Mouse (Mus musculus) heart, embryonic 12.5 days (tissue): ENCODE measurements around the gene Ubald1. TPM values are rescaled to one million over a fixed set of nuclear protein-coding genes. Genes with fewer than 3 reads are reported as not detected.

ENCODE experiments used
- ATAC-seq: fragments of 200-750 bp; cut with Nextera tagmentation; 2 replicates; pipeline ENCODE4 v1.8.0; 2017; ENCODE audit warnings: moderate TSS enrichment, moderate library complexity; ENCODE audit not compliant: insufficient number of reproducible peaks, low FRiP score
- H3K27ac ChIP-seq: fragments of 300-500 bp; sonication (generic); 2 replicates; pipeline ENCODE4 v1.5.1; 2016; ENCODE audit warnings: mild to moderate bottlenecking, moderate library complexity; ENCODE audit not compliant: poor library complexity, severe bottlenecking
- H3K27me3 ChIP-seq: fragments of 300-500 bp; sonication (generic); replicated peaks from 2 replicates; pipeline ENCODE4 v1.6.1; 2016; ENCODE audit warnings: mild to moderate bottlenecking, moderate library complexity
- H3K36me3 ChIP-seq: fragments of 300-500 bp; sonication (generic); 2 replicates; pipeline ENCODE4 v1.6.1; 2016; ENCODE audit warnings: mild to moderate bottlenecking, moderate library complexity
- H3K4me1 ChIP-seq: fragments of 300-500 bp; sonication (generic); replicated peaks from 2 replicates; pipeline ENCODE4 v1.6.1; 2016; ENCODE audit warnings: mild to moderate bottlenecking
- H3K4me2 ChIP-seq: fragments of 300-500 bp; sonication (generic); 2 replicates; pipeline ENCODE4 v1.6.1; 2016; ENCODE audit warnings: mild to moderate bottlenecking, moderate library complexity
- H3K4me3 ChIP-seq: fragments of 300-500 bp; sonication (generic); 2 replicates; pipeline ENCODE4 v1.5.1; 2016; ENCODE audit warnings: mild to moderate bottlenecking
- H3K9ac ChIP-seq: fragments of 300-500 bp; sonication (generic); 2 replicates; pipeline ENCODE4 v1.6.1; 2016; ENCODE audit warnings: mild to moderate bottlenecking, moderate library complexity
- H3K9me3 ChIP-seq: fragments of 300-500 bp; sonication (generic); replicated peaks from 2 replicates; pipeline ENCODE4 v1.6.1; 2016; ENCODE audit warnings: mild to moderate bottlenecking, moderate library complexity
- WGBS: fragments of 180-500 bp; shearing (Covaris S2); methylation state at CpG from one replicate; pipeline ENCODE4 v1.1.7; 2016; 5-methylcytosine and 5-hydroxymethylcytosine counted together
- polyA plus RNA-seq: library from polyadenylated mRNA; unstranded; fragments of >200 nt; fragmentation: Nextera tagmentation; extraction: Ambion mirVana; gene quantifications from 2 replicates; pipeline ENCODE4 v1.2.1, GENCODE M21; 2016

The Ubald1 gene
- polyA plus RNA-seq, 1 experiment from 2014 or later: 26.8 TPM

DNA sequence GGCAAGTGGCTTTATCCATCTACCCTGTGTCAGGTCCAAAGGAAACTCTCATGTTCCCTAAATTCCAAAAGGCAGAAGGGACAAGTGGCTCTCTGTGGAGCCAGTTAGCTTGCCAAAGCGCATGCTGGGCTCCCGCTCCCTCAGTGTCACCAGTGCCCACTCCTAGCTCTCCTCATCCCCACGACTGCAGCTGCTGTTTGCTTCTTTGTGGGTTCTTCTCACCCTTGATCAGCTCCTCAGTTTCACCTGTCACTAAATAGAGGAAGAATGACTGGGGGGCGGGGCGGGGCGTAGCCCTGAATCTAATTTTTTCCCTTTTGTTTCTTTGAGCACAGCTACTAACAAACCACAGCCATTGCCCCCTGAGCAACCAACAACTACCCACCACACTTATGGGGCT lies 18.8 kb upstream of the Ubald1 start:
- H3K9me3 ChIP-seq: no peaks in the 10 kb centered on the region

DNA sequence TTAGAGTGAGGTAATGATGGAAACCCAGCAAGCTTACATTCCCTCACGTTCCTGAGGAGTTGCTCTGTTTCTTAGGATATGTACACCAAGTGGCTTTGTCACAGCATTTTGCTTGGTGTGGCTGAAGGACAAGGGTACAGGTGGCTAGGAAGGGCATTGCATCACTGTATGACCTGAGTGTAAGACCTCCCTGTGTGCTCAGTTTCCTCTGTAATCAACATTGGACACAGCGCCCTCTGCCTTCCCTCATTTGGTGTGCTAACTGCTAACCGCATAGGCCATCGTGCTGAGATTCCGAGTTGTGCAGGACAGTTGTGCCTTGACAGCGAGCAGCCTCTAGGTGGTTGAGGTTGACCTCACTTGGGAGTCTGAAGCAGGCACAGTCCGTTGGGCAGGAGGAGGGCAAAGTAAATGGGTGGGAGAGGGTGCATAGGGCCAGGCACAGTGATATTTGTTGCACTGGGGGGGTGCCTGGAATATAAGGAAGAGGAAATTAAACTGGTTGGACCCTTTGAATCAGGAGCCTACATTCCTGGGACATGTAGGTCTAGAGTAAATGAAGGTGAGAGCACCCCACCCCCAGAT lies 17.1 kb upstream of the Ubald1 start:
- no peaks in the 10 kb centered on the region for H3K9me3 ChIP-seq
- H3K27ac ChIP-seq: peak overlapping the region; percentile 86
- H3K4me1 ChIP-seq: peaks cover 54% of the 10 kb centered on the region
- no peak overlapping the region for H3K4me3 ChIP-seq
- 56% methylated on average over 7 of the region's 7 CpGs for WGBS
- no peak overlapping the region for H3K4me2 ChIP-seq
- no peak overlapping the region for H3K9ac ChIP-seq
- 0 out of 2 replicates have a peak, but pooled peaks have one; percentile 24 for ATAC-seq
- H3K27me3 ChIP-seq: no peaks in the 10 kb centered on the region
- peaks cover 9% of the 10 kb centered on the region; the same call in 1 of the 2 replicates for H3K36me3 ChIP-seq

More for the DNA sequence above, 18.8 kb upstream of the Ubald1 start:
- no peak overlapping the region for H3K27ac ChIP-seq
- peaks cover 57% of the 10 kb centered on the region for H3K4me1 ChIP-seq
- no peak overlapping the region for H3K4me3 ChIP-seq
- ATAC-seq: no peak
- H3K9ac ChIP-seq: no peak overlapping the region
- WGBS: 95% methylated on average over 6 of the region's 6 CpGs
- H3K36me3 ChIP-seq: 0 out of 2 replicates have a peak, but pooled peaks cover 6% of the 10 kb centered on the region
- H3K27me3 ChIP-seq: no peaks in the 10 kb centered on the region
- no peak overlapping the region for H3K4me2 ChIP-seq

DNA sequence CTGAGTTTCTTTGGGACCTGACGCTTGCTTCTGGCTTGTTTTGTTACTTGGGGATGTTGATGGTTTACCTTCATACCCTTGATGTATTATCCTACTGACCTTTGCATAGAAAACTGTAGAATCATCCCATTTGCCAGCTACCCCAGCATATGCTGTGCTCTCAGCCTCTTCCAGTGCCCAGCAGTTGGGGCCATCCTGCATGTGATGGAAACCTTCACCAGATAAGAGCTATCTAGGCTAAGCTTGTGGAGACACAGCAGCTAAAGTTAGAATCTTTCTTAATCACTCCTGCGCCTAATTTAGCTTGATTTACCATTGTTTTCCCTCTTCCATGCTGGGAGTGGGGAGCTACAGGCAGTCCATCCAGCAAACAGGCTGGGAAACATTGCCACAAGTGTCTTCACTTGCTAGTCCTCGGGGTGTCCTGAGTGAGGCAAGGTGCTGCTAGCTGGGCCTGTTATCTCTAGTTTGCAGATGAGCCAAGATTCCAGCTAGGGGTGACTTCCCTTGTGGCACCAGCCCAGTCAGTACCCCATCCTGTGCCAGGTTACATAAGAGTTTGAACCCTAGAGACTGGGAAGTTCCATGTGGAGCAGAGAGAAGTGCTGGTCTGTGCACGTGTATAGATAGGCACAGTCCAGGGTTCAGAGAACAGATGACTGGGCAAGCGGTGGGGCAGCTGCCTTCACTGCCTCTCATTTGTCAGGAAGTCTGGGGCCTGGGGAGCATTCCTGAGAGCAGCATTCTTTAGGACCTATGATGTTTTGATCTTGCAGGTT lies 16.3 kb upstream of the Ubald1 start:
- peak; percentile 44; the same call in 1 of the 2 replicates for ATAC-seq
- H3K9ac ChIP-seq: peak overlapping the region; percentile 42
- no peak overlapping the region for H3K4me3 ChIP-seq
- peak overlapping the region; percentile 86 for H3K27ac ChIP-seq
- peak overlapping the region; percentile 40 for H3K4me2 ChIP-seq
- no peaks in the 10 kb centered on the region for H3K27me3 ChIP-seq
- peaks cover 9% of the 10 kb centered on the region; the same call in 1 of the 2 replicates for H3K36me3 ChIP-seq
- peaks cover 56% of the 10 kb centered on the region for H3K4me1 ChIP-seq
- no peaks in the 10 kb centered on the region for H3K9me3 ChIP-seq
- WGBS: 24% methylated on average over 5 of the region's 5 CpGs

DNA sequence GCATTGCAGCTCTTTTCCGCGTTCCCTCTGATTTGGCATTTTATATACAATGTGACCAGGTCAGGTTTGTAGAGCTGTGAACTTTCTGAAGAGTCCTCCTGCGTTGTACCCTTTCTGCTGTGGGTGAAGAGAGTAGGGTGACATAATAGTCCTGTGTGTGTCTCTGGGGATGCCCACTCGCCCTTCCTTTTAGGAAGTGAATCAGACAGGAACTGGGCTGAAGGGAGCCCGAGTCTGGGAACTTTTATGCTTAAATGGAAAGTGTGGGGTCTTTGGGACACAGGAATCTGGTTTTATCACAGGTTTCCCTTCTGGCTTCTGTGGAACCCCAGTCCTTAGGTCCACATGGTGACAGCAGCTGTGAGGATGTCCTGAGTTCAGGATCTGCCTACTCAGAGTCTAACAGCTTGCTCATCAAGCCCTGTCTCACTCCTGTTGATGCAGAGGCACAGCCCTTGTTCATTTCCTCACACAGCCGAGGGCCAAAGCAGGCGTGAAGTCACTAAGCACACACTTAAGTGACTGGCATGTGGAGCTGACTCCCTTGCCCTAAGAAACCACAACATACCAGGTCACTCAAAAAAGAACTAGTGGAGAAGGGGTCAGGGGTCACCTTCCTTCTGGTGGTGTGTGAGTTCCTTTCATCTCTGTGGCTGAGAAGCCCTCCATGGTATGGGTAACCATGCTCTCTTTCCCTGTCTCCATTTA lies 14.2 kb upstream of the Ubald1 start:
- no peak overlapping the region for H3K27ac ChIP-seq

DNA sequence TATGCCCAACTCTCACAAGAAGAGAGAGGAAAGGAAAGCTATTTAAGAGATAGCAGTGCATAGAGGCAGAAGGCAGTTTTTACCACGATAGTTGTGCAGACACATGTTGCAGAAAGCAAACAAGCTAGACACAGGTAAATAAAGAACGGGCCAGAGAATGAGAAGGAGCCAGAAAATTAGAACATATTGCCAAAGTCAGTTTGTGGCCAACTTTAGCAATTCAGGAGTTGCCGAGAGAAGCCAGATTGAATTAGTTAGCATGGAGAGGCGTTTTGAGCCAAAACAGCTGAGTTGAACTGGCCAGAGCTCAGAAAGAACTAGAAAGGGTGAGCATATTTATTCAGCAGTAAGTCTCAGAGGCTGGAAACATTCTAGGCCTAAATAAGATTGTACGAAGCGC lies 12.1 kb upstream of the Ubald1 start:
- no peaks in the 10 kb centered on the region for H3K9me3 ChIP-seq
- H3K36me3 ChIP-seq: peaks cover 6% of the 10 kb centered on the region
- no peaks in the 10 kb centered on the region for H3K27me3 ChIP-seq
- H3K27ac ChIP-seq: no peak overlapping the region
- H3K4me2 ChIP-seq: no peak overlapping the region
- peaks cover 76% of the 10 kb centered on the region for H3K4me1 ChIP-seq
- no peak for ATAC-seq
- no peak overlapping the region for H3K4me3 ChIP-seq
- WGBS: 89% methylated on average over 6 of the region's 6 CpGs
- H3K9ac ChIP-seq: no peak overlapping the region

More for the DNA sequence above, 14.2 kb upstream of the Ubald1 start:
- WGBS: 62% methylated on average over 7 of the region's 7 CpGs
- ATAC-seq: no peak
- peaks cover 3% of the 10 kb centered on the region; the same call in 1 of the 2 replicates for H3K36me3 ChIP-seq
- no peaks in the 10 kb centered on the region for H3K9me3 ChIP-seq
- H3K4me2 ChIP-seq: no peak overlapping the region
- H3K4me3 ChIP-seq: no peak overlapping the region
- no peak overlapping the region for H3K9ac ChIP-seq
- peaks cover 67% of the 10 kb centered on the region for H3K4me1 ChIP-seq
- no peaks in the 10 kb centered on the region for H3K27me3 ChIP-seq

DNA sequence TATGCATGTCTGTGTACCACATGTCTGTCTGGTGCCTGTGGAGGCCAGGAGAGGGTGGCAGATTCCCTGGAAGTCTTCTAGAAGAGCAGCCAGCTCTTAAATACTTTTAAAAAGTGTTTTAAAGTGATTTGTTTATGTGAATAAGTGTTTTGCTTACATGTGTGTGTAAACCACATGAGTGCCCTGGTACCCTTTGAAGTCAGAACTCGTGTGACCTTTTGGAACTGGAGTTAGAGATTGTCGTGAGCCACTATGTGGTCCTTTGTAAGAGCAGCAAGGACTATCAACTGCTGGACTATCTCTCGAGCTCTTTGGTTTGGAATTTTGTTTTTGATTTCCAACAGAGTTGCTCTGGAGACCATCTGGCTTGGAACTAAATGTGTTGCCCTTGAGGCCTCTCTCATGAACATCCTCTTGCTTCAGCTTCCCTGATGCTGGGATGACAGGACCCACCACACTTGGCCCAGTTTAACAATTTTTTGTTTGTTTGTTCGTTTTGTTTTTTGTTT lies 10.1 kb upstream of the Ubald1 start:
- Histone ChIP-seq H3K9ac (no peak overlapping the region), H3K36me3 (peaks cover 6% of the 10 kb centered on the region), H3K4me2 (peak overlapping the region; percentile 36), H3K27ac (peak overlapping the region; percentile 76), H3K4me3 (no peak overlapping the region), H3K4me1 (peaks cover 62% of the 10 kb centered on the region), H3K27me3 (no peaks in the 10 kb centered on the region), H3K9me3 (no peaks in the 10 kb centered on the region)
- 32% methylated on average over 4 of the region's 4 CpGs for WGBS
- no peak for ATAC-seq

DNA sequence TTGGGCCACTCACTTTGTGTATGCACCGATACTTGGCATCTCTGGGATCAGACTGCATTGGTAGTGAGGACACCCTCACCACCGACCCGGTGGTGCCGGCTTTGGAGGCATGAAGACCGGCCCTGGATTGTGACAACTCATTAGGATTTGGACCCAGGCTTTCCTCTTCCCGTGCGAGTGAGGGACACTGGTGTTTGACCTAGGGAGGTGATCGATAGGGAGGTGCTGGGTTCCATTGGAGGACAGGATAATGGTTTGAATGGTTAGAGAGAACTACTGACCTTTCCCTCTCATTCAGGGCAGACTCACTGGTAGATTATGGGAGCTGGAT lies 6.5 kb upstream of the Ubald1 start:
- H3K27me3 ChIP-seq: no peaks in the 10 kb centered on the region
- peak overlapping the region; percentile 73 for H3K4me2 ChIP-seq
- H3K9me3 ChIP-seq: no peaks in the 10 kb centered on the region
- under 1% methylated on average over 8 of the region's 8 CpGs for WGBS
- peaks cover 2% of the 10 kb centered on the region; the same call in 1 of the 2 replicates for H3K36me3 ChIP-seq
- peak overlapping the region; percentile 97 for H3K9ac ChIP-seq
- peak overlapping the region; percentile 97 for H3K4me3 ChIP-seq
- H3K4me1 ChIP-seq: peaks cover 43% of the 10 kb centered on the region
- no peak for ATAC-seq
- H3K27ac ChIP-seq: peak overlapping the region; percentile 91

DNA sequence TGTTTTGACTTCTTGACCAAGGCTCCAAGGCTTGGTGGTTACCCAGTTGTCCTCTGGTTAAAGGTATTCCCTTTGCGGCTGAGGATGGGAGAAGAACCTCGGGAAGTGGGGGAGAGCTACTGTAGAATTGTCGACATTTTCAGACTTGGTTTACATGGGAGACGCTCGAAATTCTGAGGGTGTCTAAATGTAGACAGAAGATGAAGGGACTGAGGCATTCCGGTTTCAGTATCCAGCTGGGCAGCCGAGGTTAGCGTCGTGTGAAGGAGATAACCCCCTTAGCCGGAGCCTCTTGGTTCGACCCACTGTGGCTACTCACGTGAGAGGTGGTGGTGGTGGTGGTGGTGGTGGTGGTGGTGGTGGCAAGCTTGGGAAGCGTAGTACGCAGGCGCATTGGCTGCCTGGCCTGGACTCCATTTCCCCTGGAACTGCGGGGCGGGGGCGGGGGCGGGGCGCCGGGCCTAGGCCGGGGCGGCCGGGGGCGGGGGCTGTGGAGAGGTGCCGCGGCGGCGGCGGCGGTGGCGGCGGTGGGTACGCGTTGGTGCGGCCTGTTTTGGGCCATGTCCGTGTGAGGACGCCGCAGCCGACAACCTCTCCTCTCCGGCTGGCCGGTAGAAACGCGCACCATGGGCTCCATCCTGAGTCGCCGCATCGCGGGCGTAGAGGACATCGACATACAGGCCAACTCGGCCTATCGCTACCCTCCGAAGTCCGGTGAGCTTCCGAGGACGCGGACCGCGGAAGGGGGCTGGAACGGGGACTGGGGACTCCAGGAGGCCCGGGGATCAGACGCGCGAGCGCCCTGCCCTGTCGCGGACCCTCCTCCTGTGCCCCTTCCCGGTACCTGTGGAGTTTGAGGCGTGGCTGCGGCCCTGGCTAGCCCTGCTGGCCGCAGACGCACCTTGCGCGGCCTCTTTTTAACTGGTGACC lies 5.9 kb upstream of the Ubald1 start, which contains the start of gene Mgrn1:
Mgrn1 (plus strand) TSS at position 490 of the 930 bp plus-strand sequence.
- WGBS: under 1% methylated on average over 61 of the region's 74 CpGs
- peak within 1 kb of the TSS; percentile 97 for H3K4me3 ChIP-seq
- H3K27ac ChIP-seq: peak within 1 kb of the TSS; percentile 91
- peak within 1 kb of the TSS; percentile 73 for H3K4me2 ChIP-seq
- ATAC-seq: peak; percentile 91
- H3K27me3 ChIP-seq: no peaks in the 10 kb centered on the region
- no peaks in the 10 kb centered on the region for H3K9me3 ChIP-seq
- H3K9ac ChIP-seq: peak within 1 kb of the TSS; percentile 97
- H3K4me1 ChIP-seq: peaks cover 43% of the 10 kb centered on the region
- H3K36me3 ChIP-seq: peaks cover 2% of the 10 kb centered on the region; the same call in 1 of the 2 replicates

DNA sequence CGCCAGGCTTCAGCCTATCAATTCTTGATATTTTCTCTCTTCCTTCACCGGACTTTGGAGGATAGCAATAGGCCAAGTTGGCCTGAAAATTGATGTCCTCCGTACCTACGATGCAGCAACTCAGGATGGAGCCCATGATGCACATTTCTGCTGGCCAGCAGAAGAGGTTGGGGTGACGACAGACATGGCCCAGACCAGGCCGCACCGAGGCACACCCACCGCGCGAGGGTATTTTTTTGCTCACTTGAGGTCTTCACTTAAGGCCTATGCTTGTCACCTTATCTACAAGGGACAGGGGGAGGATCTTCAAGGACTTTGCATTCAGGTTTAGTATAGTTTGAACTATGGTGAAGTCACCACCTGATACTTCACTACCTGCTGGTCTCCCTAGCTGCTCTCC lies 4.8 kb upstream of the Ubald1 start:
- Histone ChIP-seq H3K9me3 (no peaks in the 10 kb centered on the region), H3K36me3 (peaks cover 2% of the 10 kb centered on the region; the same call in 1 of the 2 replicates), H3K4me2 (peak overlapping the region; percentile 73; the same call in 1 of the 2 replicates), H3K27ac (peak overlapping the region; percentile 91), H3K27me3 (no peaks in the 10 kb centered on the region), H3K9ac (no peak overlapping the region), H3K4me1 (peaks cover 32% of the 10 kb centered on the region), H3K4me3 (no peak overlapping the region)
- ATAC-seq: no peak
- WGBS: 63% methylated on average over 10 of the region's 10 CpGs
